Mouse (Mus musculus) brain, embryonic 14.5 days (tissue): ENCODE results near the gene Naaladl2.

Source experiments
- CTCF ChIP-seq: fragments of 200-500 bp; IDR thresholded peaks from 2 replicates; pipeline ENCODE4 v1.5.1; 2012; ENCODE audit warnings: inconsistent platforms, mild to moderate bottlenecking, moderate library complexity, borderline replicate concordance; ENCODE audit not compliant: insufficient read depth, insufficient read length; ENCODE audit errors: extremely low read depth
- POLR2A ChIP-seq: fragments of 200-500 bp; IDR thresholded peaks from 2 replicates; pipeline ENCODE4 v1.6.1; 2012; ENCODE audit warnings: mild to moderate bottlenecking, inconsistent platforms, borderline replicate concordance; ENCODE audit not compliant: poor library complexity, insufficient read depth, insufficient read length, severe bottlenecking; ENCODE audit errors: extremely low read depth

GRCm38 (mm10) chr3:24440621-24441020, 703.4 kb downstream of the Naaladl2 start:
- no peak for TF ChIP-seq POLR2A
- TF ChIP-seq CTCF: no peak
